Mouse (Mus musculus): ENCODE data around the gene Prmt2. TPM values are rescaled to one million over a fixed set of nuclear protein-coding genes. Genes with fewer than 3 reads are reported as not detected.

Gene Prmt2
- polyA plus RNA-seq, 1 experiment, result 14.1 TPM

- Histone ChIP-seq H3K4me3 (ENCODE audit: insufficient read depth, low read depth, low read length) (no peak overlapping the region), H3K27ac (replicated peaks; ENCODE audit: low read depth, low read length) (no peak overlapping the region), H3K4me1 (ENCODE audit: control insufficient read depth, insufficient read depth, insufficient read length, low read length) (no peaks in the 10 kb centered on the region)
Observed at GRCm38 (mm10) chr10:76201416-76201815, 36.2 kb downstream of the Prmt2 start.

- Histone ChIP-seq H3K4me1 (ENCODE audit: control insufficient read depth, insufficient read depth, insufficient read length, low read length) (no peaks in the 10 kb centered on the region), H3K4me3 (ENCODE audit: insufficient read depth, low read depth, low read length) (no peak overlapping the region), H3K27ac (replicated peaks; ENCODE audit: low read depth, low read length) (no peak overlapping the region)
Observed at GRCm38 (mm10) chr10:76188010-76188409, 49.7 kb downstream of the Prmt2 start.

GRCm38 (mm10) chr10:76185216-76185615 is 52.4 kb downstream of the Prmt2 start:
- Histone ChIP-seq H3K4me3 (ENCODE audit: insufficient read depth, low read depth, low read length) (no peak overlapping the region), H3K4me1 (ENCODE audit: control insufficient read depth, insufficient read depth, insufficient read length, low read length) (no peaks in the 10 kb centered on the region), H3K27ac (replicated peaks; ENCODE audit: low read depth, low read length) (no peak overlapping the region)

- H3K4me1 ChIP-seq (ENCODE audit: control insufficient read depth, insufficient read depth, insufficient read length, low read length), result no peaks in the 10 kb centered on the region
- no peak overlapping the region for H3K27ac ChIP-seq (replicated peaks; ENCODE audit: low read depth, low read length)
- H3K4me3 ChIP-seq (ENCODE audit: insufficient read depth, low read depth, low read length), result no peak overlapping the region
Observed at GRCm38 (mm10) chr10:76174899-76175298, 62.8 kb downstream of the Prmt2 start.

GRCm38 (mm10) chr10:76158009-76158408 is 79.7 kb downstream of the Prmt2 start:
- no peak overlapping the region for H3K4me3 ChIP-seq (ENCODE audit: insufficient read depth, low read depth, low read length)

GRCm38 (mm10) chr10:76157528-76157927 is 80.1 kb downstream of the Prmt2 start:
- Histone ChIP-seq H3K4me1 (ENCODE audit: control insufficient read depth, insufficient read depth, insufficient read length, low read length) (no peaks in the 10 kb centered on the region), H3K4me3 (ENCODE audit: insufficient read depth, low read depth, low read length) (no peak overlapping the region), H3K27ac (replicated peaks; ENCODE audit: low read depth, low read length) (no peak overlapping the region)

More at GRCm38 (mm10) chr10:76158009-76158408, 79.7 kb downstream of the Prmt2 start:
- no peaks in the 10 kb centered on the region for H3K4me1 ChIP-seq (ENCODE audit: control insufficient read depth, insufficient read depth, insufficient read length, low read length)
- no peak overlapping the region for H3K27ac ChIP-seq (replicated peaks; ENCODE audit: low read depth, low read length)

Other genes with a start within 250 kb of the Prmt2 start
- gene Zfp280b, start 205.2 kb downstream of the Prmt2 start, polyA plus RNA-seq (2012; ENCODE audit: insufficient read depth, insufficient read length, missing spikeins), result 1.6 and 1.9 TPM in 2 replicates
- not detected in 2 replicates for gene Slc5a4b, start 126.9 kb downstream of the Prmt2 start, polyA plus RNA-seq (2012; ENCODE audit: insufficient read depth, insufficient read length, missing spikeins)
- not detected in 2 replicates for gene Slc5a4a, start 90.4 kb downstream of the Prmt2 start, polyA plus RNA-seq (2012; ENCODE audit: insufficient read depth, insufficient read length, missing spikeins)
- gene S100b, start 16.0 kb upstream of the Prmt2 start, polyA plus RNA-seq (2012; ENCODE audit: insufficient read depth, insufficient read length, missing spikeins), result 263 and 317 TPM in 2 replicates
- gene Dip2a, start 107.4 kb upstream of the Prmt2 start, polyA plus RNA-seq (2012; ENCODE audit: insufficient read depth, insufficient read length, missing spikeins), result 15.9 TPM in 2 replicates
- not detected in 2 replicates for gene AC141477.1, start 202.6 kb upstream of the Prmt2 start, polyA plus RNA-seq (2012; ENCODE audit: insufficient read depth, insufficient read length, missing spikeins)
- 4.7 and 5.6 TPM in 2 replicates for gene Pcnt, start 204.9 kb upstream of the Prmt2 start, polyA plus RNA-seq (2012; ENCODE audit: insufficient read depth, insufficient read length, missing spikeins)
- gene 2610028H24Rik, start 211.2 kb upstream of the Prmt2 start, polyA plus RNA-seq (2012; ENCODE audit: insufficient read depth, insufficient read length, missing spikeins), result not detected in 2 replicates
- gene Mcm3ap, start 231.1 kb upstream of the Prmt2 start, polyA plus RNA-seq (2012; ENCODE audit: insufficient read depth, insufficient read length, missing spikeins), result 17.3 and 20.4 TPM in 2 replicates
- gene Ybey, start 231.2 kb upstream of the Prmt2 start, polyA plus RNA-seq (2012; ENCODE audit: insufficient read depth, insufficient read length, missing spikeins), result 2.1 and 2.9 TPM in 2 replicates